Mouse (Mus musculus) limb, embryonic 15.5 days (tissue): ENCODE data around the gene Gm20388. TPM values are rescaled to one million over a fixed set of nuclear protein-coding genes. Genes with fewer than 3 reads are reported as not detected.
"Not testable (repeated sequence)": the region's sequence is repeated elsewhere in the genome, so short reads cannot be mapped to it uniquely, and the experiment has no call there.

Source experiments
- ATAC-seq: fragments of 200-750 bp; cut with Nextera tagmentation; 2 replicates; pipeline ENCODE4 v1.8.0; 2017; ENCODE audit warnings: low read depth, moderate TSS enrichment; ENCODE audit not compliant: insufficient number of reproducible peaks, low FRiP score, low TSS enrichment
- H3K27ac ChIP-seq: fragments of 300-500 bp; sonication (generic); 2 replicates; pipeline ENCODE4 v1.5.1; 2015; ENCODE audit warnings: moderate library complexity, mild to moderate bottlenecking, inconsistent platforms
- H3K27me3 ChIP-seq: fragments of 300-500 bp; sonication (generic); 2 replicates; pipeline ENCODE4 v1.6.1; 2015; ENCODE audit warnings: inconsistent platforms
- H3K36me3 ChIP-seq: fragments of 300-500 bp; sonication (generic); 2 replicates; pipeline ENCODE4 v1.6.1; 2015; ENCODE audit warnings: inconsistent platforms
- H3K4me1 ChIP-seq: fragments of 300-500 bp; sonication (generic); 2 replicates; pipeline ENCODE4 v1.6.1; 2015; ENCODE audit warnings: inconsistent platforms
- H3K4me2 ChIP-seq: fragments of 300-500 bp; sonication (generic); 2 replicates; pipeline ENCODE4 v1.6.1; 2015; ENCODE audit warnings: mild to moderate bottlenecking, inconsistent platforms
- H3K4me3 ChIP-seq: fragments of 300-500 bp; sonication (generic); 2 replicates; pipeline ENCODE4 v1.5.1; 2015; ENCODE audit warnings: mild to moderate bottlenecking, inconsistent platforms
- H3K9ac ChIP-seq: fragments of 300-500 bp; sonication (generic); 2 replicates; pipeline ENCODE4 v1.6.1; 2015; ENCODE audit warnings: inconsistent platforms
- H3K9me3 ChIP-seq: fragments of 300-500 bp; sonication (generic); 2 replicates; pipeline ENCODE4 v1.6.1; 2016; ENCODE audit warnings: inconsistent platforms
- WGBS: fragments of 180-500 bp; shearing (Covaris S2); methylation state at CpG from one replicate; pipeline ENCODE4 v1.1.7; 2015; 5-methylcytosine and 5-hydroxymethylcytosine counted together
- polyA plus RNA-seq: library from polyadenylated mRNA; unstranded; fragments of >200 nt; fragmentation: Nextera tagmentation; extraction: Ambion mirVana; gene quantifications from 2 replicates; pipeline ENCODE4 v1.2.1, GENCODE M21; 2015

Gene Gm20388
- polyA plus RNA-seq, 1 experiment from 2014 or later, result 4.9 TPM

GRCm38 (mm10) chr8:123959473-123959872 lies 4048.8 kb downstream of the Gm20388 start:
- Histone ChIP-seq H3K4me3 (no peak overlapping the region), H3K9me3 (no peaks in the 10 kb centered on the region), H3K4me2 (no peak overlapping the region), H3K27me3 (no peaks in the 10 kb centered on the region), H3K4me1 (0 out of 2 replicates have a peak, but pooled peaks cover 2% of the 10 kb centered on the region), H3K27ac (no peak overlapping the region), H3K36me3 (peaks cover 65% of the 10 kb centered on the region), H3K9ac (no peak overlapping the region)
- no peak for ATAC-seq
- 91% methylated on average over 6 of the region's 6 CpGs for WGBS

- WGBS, result 88% methylated on average over 9 of the region's 9 CpGs
- no peak overlapping the region for H3K9ac ChIP-seq
- no peak for ATAC-seq
- H3K4me1 ChIP-seq, result 0 out of 2 replicates have a peak, but pooled peaks cover 2% of the 10 kb centered on the region
- H3K9me3 ChIP-seq, result no peaks in the 10 kb centered on the region
- H3K4me2 ChIP-seq, result no peak overlapping the region
- H3K27me3 ChIP-seq, result no peaks in the 10 kb centered on the region
- peaks cover 65% of the 10 kb centered on the region for H3K36me3 ChIP-seq
- no peak overlapping the region for H3K27ac ChIP-seq
- no peak overlapping the region for H3K4me3 ChIP-seq
Measured at GRCm38 (mm10) chr8:123960056-123960455, 4049.4 kb downstream of the Gm20388 start.

GRCm38 (mm10) chr8:123960556-123960955 lies 4049.9 kb downstream of the Gm20388 start:
- not testable (repeated sequence) for H3K9me3 ChIP-seq, H3K27ac ChIP-seq, ATAC-seq, H3K9ac ChIP-seq, H3K4me1 ChIP-seq, H3K4me2 ChIP-seq, H3K4me3 ChIP-seq, H3K27me3 ChIP-seq
- H3K36me3 ChIP-seq, result peaks cover 62% of the 10 kb centered on the region
- 72% methylated on average over 5 of the region's 5 CpGs for WGBS

- Histone ChIP-seq H3K9me3 (no peaks in the 10 kb centered on the region), H3K27ac (no peak overlapping the region), H3K4me3 (no peak overlapping the region), H3K27me3 (no peaks in the 10 kb centered on the region), H3K4me2 (no peak overlapping the region), H3K4me1 (0 out of 2 replicates have a peak, but pooled peaks cover 2% of the 10 kb centered on the region), H3K9ac (no peak overlapping the region), H3K36me3 (peaks cover 64% of the 10 kb centered on the region)
- 53% methylated on average over 1 of the region's 1 CpGs for WGBS
- no peak for ATAC-seq
Measured at GRCm38 (mm10) chr8:123961371-123961770, 4050.7 kb downstream of the Gm20388 start.

- 65% methylated on average over 2 of the region's 2 CpGs for WGBS
- ATAC-seq, result no peak
- Histone ChIP-seq H3K4me1 (no peaks in the 10 kb centered on the region), H3K27ac (no peak overlapping the region), H3K9ac (no peak overlapping the region), H3K27me3 (no peaks in the 10 kb centered on the region), H3K4me3 (no peak overlapping the region), H3K9me3 (no peaks in the 10 kb centered on the region), H3K36me3 (peaks cover 36% of the 10 kb centered on the region), H3K4me2 (no peak overlapping the region)
Measured at GRCm38 (mm10) chr8:123966896-123967295, 4056.3 kb downstream of the Gm20388 start.

- H3K4me3 ChIP-seq, result no peak overlapping the region
- H3K4me2 ChIP-seq, result no peak overlapping the region
- H3K9me3 ChIP-seq, result no peaks in the 10 kb centered on the region
- no peak overlapping the region for H3K27ac ChIP-seq
- no peaks in the 10 kb centered on the region for H3K27me3 ChIP-seq
- ATAC-seq, result no peak
- WGBS, result 82% methylated on average over 1 of the region's 1 CpGs
- no peaks in the 10 kb centered on the region for H3K4me1 ChIP-seq
- no peak overlapping the region for H3K9ac ChIP-seq
- H3K36me3 ChIP-seq, result 0 out of 2 replicates have a peak, but pooled peaks cover 8% of the 10 kb centered on the region
Measured at GRCm38 (mm10) chr8:123973495-123973894, 4062.9 kb downstream of the Gm20388 start.

- H3K27me3 ChIP-seq, result no peaks in the 10 kb centered on the region
- peaks cover 11% of the 10 kb centered on the region for H3K4me1 ChIP-seq
- no peaks in the 10 kb centered on the region for H3K9me3 ChIP-seq
- no peaks in the 10 kb centered on the region for H3K36me3 ChIP-seq
- H3K4me2 ChIP-seq, result no peak overlapping the region
- no peak overlapping the region for H3K9ac ChIP-seq
- no peak for ATAC-seq
- H3K27ac ChIP-seq, result no peak overlapping the region
- H3K4me3 ChIP-seq, result no peak overlapping the region
- 92% methylated on average over 4 of the region's 4 CpGs for WGBS
Measured at GRCm38 (mm10) chr8:123977499-123977898, 4066.9 kb downstream of the Gm20388 start.

GRCm38 (mm10) chr8:123978166-123978838 lies 4067.7 kb downstream of the Gm20388 start:
- H3K9me3 ChIP-seq, result no peaks in the 10 kb centered on the region
- no peaks in the 10 kb centered on the region for H3K36me3 ChIP-seq
- 57% methylated on average over 14 of the region's 14 CpGs for WGBS
- H3K4me2 ChIP-seq, result no peak overlapping the region
- no peak overlapping the region for H3K4me3 ChIP-seq
- peaks cover 13% of the 10 kb centered on the region for H3K4me1 ChIP-seq
- no peak for ATAC-seq
- no peaks in the 10 kb centered on the region for H3K27me3 ChIP-seq
- no peak overlapping the region for H3K27ac ChIP-seq
- H3K9ac ChIP-seq, result no peak overlapping the region

GRCm38 (mm10) chr8:123978926-123979325 lies 4068.3 kb downstream of the Gm20388 start:
- ATAC-seq, result no peak
- Histone ChIP-seq H3K36me3 (no peaks in the 10 kb centered on the region), H3K9me3 (no peaks in the 10 kb centered on the region), H3K4me3 (no peak overlapping the region), H3K27ac (no peak overlapping the region), H3K9ac (no peak overlapping the region), H3K4me2 (no peak overlapping the region), H3K4me1 (peaks cover 14% of the 10 kb centered on the region), H3K27me3 (no peaks in the 10 kb centered on the region)
- 61% methylated on average over 8 of the region's 8 CpGs for WGBS

- Histone ChIP-seq H3K27ac (no peak overlapping the region), H3K4me2 (no peak overlapping the region), H3K4me3 (no peak overlapping the region), H3K27me3 (no peaks in the 10 kb centered on the region), H3K4me1 (peaks cover 14% of the 10 kb centered on the region), H3K9me3 (no peaks in the 10 kb centered on the region), H3K36me3 (no peaks in the 10 kb centered on the region), H3K9ac (no peak overlapping the region)
- 65% methylated on average over 4 of the region's 4 CpGs for WGBS
- ATAC-seq, result no peak
Measured at GRCm38 (mm10) chr8:123980239-123980638, 4069.6 kb downstream of the Gm20388 start.

- H3K9ac ChIP-seq, result no peak overlapping the region
- H3K27ac ChIP-seq, result no peak overlapping the region
- H3K9me3 ChIP-seq, result no peaks in the 10 kb centered on the region
- 32% methylated on average over 4 of the region's 4 CpGs for WGBS
- H3K4me1 ChIP-seq, result peaks cover 14% of the 10 kb centered on the region
- no peaks in the 10 kb centered on the region for H3K27me3 ChIP-seq
- H3K4me3 ChIP-seq, result peak overlapping the region; percentile 5; the same call in 1 of the 2 replicates
- ATAC-seq, result no peak
- no peaks in the 10 kb centered on the region for H3K36me3 ChIP-seq
- H3K4me2 ChIP-seq, result 0 out of 2 replicates have a peak overlapping the region, but pooled peaks have one; percentile 10
Measured at GRCm38 (mm10) chr8:123981674-123982073, 4071.0 kb downstream of the Gm20388 start.

GRCm38 (mm10) chr8:123982291-123982793 lies 4071.7 kb downstream of the Gm20388 start:
- H3K4me1 ChIP-seq, result peaks cover 14% of the 10 kb centered on the region
- peak overlapping the region; percentile 59 for H3K9ac ChIP-seq
- H3K36me3 ChIP-seq, result no peaks in the 10 kb centered on the region
- H3K4me3 ChIP-seq, result peak overlapping the region; percentile 85
- peak overlapping the region; percentile 78 for H3K27ac ChIP-seq
- ATAC-seq, result no peak
- H3K27me3 ChIP-seq, result no peaks in the 10 kb centered on the region
- WGBS, result under 1% methylated on average over 48 of the region's 48 CpGs
- no peaks in the 10 kb centered on the region for H3K9me3 ChIP-seq
- H3K4me2 ChIP-seq, result peak overlapping the region; percentile 90
